Mouse (Mus musculus) urinary bladder, adult 18-20 months (tissue): ENCODE data around the gene Olfr11.

ENCODE experiments used
- DNase-seq, 2 experiments: peaks; one replicate each; pipeline ENCODE4 v3.0.0; 2022; ENCODE audit warnings: low spot score in 2 of 2, mixed read lengths in 2 of 2

The Olfr11 gene

GRCm38 (mm10) chr13:21642418-21642817 is at the start of gene Olfr11:
Olfr11 (minus strand) TSS chr13:21642518.
- DNase-seq = no peak

GRCm38 (mm10) chr13:21677305-21677704 is 35.0 kb upstream of the Olfr11 start, which contains the start of gene Olfr1360:
Olfr1360 (minus strand) TSS chr13:21677405.
- DNase-seq = no peak

DNA sequence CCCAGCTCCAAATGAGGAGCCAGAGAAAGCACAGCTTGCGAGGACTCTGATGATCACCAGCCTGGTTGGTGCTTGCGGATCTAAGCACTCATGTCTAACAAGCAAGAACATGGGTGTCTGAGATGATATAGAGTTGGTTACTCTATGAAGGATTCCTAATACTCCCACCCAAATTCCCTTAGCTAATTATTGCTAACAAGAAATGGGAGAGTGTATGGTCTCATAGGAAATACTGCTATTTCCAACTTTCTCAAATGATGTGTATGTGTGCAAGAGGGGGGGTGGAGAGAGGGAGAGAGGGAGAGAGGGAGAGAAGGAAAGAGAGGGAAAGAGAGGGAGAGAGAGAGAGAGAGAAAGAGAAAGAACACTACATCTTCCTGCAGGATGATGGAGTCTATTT is 21.0 kb upstream of the Olfr11 start, which contains the start of gene Olfr1361:
Gene Olfr1361 (minus strand): TSS at position 101 of the 400 bp plus-strand sequence.
- DNase-seq = no peak

GRCm38 (mm10) chr13:21613922-21614321 is 28.4 kb downstream of the Olfr11 start, which contains the start of gene Olfr1362:
Olfr1362 (minus strand) TSS chr13:21614022.
- no peak for DNase-seq

GRCm38 (mm10) chr13:21591618-21592017 is 50.7 kb downstream of the Olfr11 start:
- no peak for DNase-seq
